Mouse (Mus musculus) heart, embryonic 16.5 days (tissue): Measurements from ENCODE around the gene Cyp24a1. TPM values are rescaled to one million over a fixed set of nuclear protein-coding genes. Genes with fewer than 3 reads are reported as not detected.

Experiments
- ATAC-seq: fragments of 200-750 bp; cut with Nextera tagmentation; replicated peaks from 2 replicates; pipeline ENCODE4 v1.8.0; 2017; ENCODE audit warnings: moderate number of reproducible peaks; ENCODE audit not compliant: insufficient read depth, low FRiP score; ENCODE audit errors: extremely low read depth
- H3K27ac ChIP-seq: fragments of 300-500 bp; sonication (generic); 2 replicates; pipeline ENCODE4 v1.5.1; 2014; ENCODE audit warnings: mild to moderate bottlenecking, low read length, control low read depth, moderate library complexity
- H3K27me3 ChIP-seq: fragments of 300-500 bp; sonication (generic); 2 replicates; pipeline ENCODE4 v1.6.1; 2014; ENCODE audit warnings: low read length, mixed read lengths; ENCODE audit not compliant: control insufficient read depth, insufficient read depth
- H3K36me3 ChIP-seq: fragments of 300-500 bp; sonication (generic); 2 replicates; pipeline ENCODE4 v1.6.1; 2014; ENCODE audit not compliant: control insufficient read depth, insufficient read depth
- H3K4me1 ChIP-seq: fragments of 300-500 bp; sonication (generic); 2 replicates; pipeline ENCODE4 v1.6.1; 2014; ENCODE audit warnings: low read length, mixed read lengths; ENCODE audit not compliant: control insufficient read depth, insufficient read depth
- H3K4me2 ChIP-seq: fragments of 300-500 bp; sonication (generic); 2 replicates; pipeline ENCODE4 v1.6.1; 2014; ENCODE audit warnings: low read depth, mild to moderate bottlenecking, control low read depth, low read length
- H3K4me3 ChIP-seq: fragments of 300-500 bp; sonication (generic); 2 replicates; pipeline ENCODE4 v1.5.1; 2014; ENCODE audit warnings: mild to moderate bottlenecking, control low read depth, low read length
- H3K9ac ChIP-seq: fragments of 300-500 bp; sonication (generic); 2 replicates; pipeline ENCODE4 v1.6.1; 2014; ENCODE audit warnings: low read length, control low read depth
- H3K9me3 ChIP-seq: fragments of 300-500 bp; sonication (generic); replicated peaks from 2 replicates; pipeline ENCODE4 v1.6.1; 2016; ENCODE audit warnings: low read length; ENCODE audit not compliant: control insufficient read depth
- WGBS: fragments of 180-500 bp; shearing (Covaris S2); extraction: QIAGEN DNeasy Blood & Tissue Kit; methylation state at CpG from one replicate; pipeline ENCODE4 v1.1.7; 2014; 5-methylcytosine and 5-hydroxymethylcytosine counted together
- polyA plus RNA-seq: library from polyadenylated mRNA; unstranded; fragments of >200 nt; fragmentation: Nextera tagmentation; extraction: Ambion mirVana; gene quantifications from 2 replicates; pipeline ENCODE4 v1.2.1, GENCODE M21; 2015

Gene Cyp24a1
- polyA plus RNA-seq, 1 experiment from 2014 or later, result not detected

- Histone ChIP-seq H3K9ac (no peak overlapping the region), H3K9me3 (no peaks in the 10 kb centered on the region; the same call in 1 of the 2 replicates), H3K4me3 (no peak overlapping the region; the same call in 1 of the 2 replicates), H3K4me1 (no peaks in the 10 kb centered on the region; the same call in 1 of the 2 replicates), H3K27me3 (peaks cover 22% of the 10 kb centered on the region), H3K36me3 (no peaks in the 10 kb centered on the region), H3K4me2 (no peak overlapping the region; the same call in 1 of the 2 replicates), H3K27ac (no peak overlapping the region)
- 40% methylated on average over 13 of the region's 13 CpGs for WGBS
- no peak for ATAC-seq
Measured at GRCm38 (mm10) chr2:170438782-170439181, 58.2 kb downstream of the Cyp24a1 start.

- H3K27ac ChIP-seq, result no peak overlapping the region
Measured at GRCm38 (mm10) chr2:170436204-170436603, 60.7 kb downstream of the Cyp24a1 start.

More at GRCm38 (mm10) chr2:170436204-170436603, 60.7 kb downstream of the Cyp24a1 start:
- Histone ChIP-seq H3K4me1 (no peaks in the 10 kb centered on the region; the same call in 1 of the 2 replicates), H3K36me3 (no peaks in the 10 kb centered on the region), H3K9ac (no peak overlapping the region), H3K4me3 (no peak overlapping the region), H3K27me3 (peaks cover 22% of the 10 kb centered on the region), H3K4me2 (no peak overlapping the region), H3K9me3 (no peaks in the 10 kb centered on the region)
- whole genome bisulfite sequencing, result 53% methylated on average over 4 of the region's 4 CpGs
- no peak for ATAC-seq

Other genes with a start within 250 kb of the Cyp24a1 start
- gene Bcas1, start 69.3 kb downstream of the Cyp24a1 start, polyA plus RNA-seq, result 0.58 and 0.75 TPM in 2 replicates
- gene Pfdn4, start 717 bp downstream of the Cyp24a1 start, polyA plus RNA-seq, result 31.3 and 43.5 TPM in 2 replicates
- not detected in 2 replicates for gene 4930470P17Rik, start 104.9 kb upstream of the Cyp24a1 start, polyA plus RNA-seq
- gene Dok5, start 234.7 kb upstream of the Cyp24a1 start, polyA plus RNA-seq, result 5.6 and 6.1 TPM in 2 replicates